Mouse (Mus musculus): ENCODE measurements around the gene Gm45837.

DNA sequence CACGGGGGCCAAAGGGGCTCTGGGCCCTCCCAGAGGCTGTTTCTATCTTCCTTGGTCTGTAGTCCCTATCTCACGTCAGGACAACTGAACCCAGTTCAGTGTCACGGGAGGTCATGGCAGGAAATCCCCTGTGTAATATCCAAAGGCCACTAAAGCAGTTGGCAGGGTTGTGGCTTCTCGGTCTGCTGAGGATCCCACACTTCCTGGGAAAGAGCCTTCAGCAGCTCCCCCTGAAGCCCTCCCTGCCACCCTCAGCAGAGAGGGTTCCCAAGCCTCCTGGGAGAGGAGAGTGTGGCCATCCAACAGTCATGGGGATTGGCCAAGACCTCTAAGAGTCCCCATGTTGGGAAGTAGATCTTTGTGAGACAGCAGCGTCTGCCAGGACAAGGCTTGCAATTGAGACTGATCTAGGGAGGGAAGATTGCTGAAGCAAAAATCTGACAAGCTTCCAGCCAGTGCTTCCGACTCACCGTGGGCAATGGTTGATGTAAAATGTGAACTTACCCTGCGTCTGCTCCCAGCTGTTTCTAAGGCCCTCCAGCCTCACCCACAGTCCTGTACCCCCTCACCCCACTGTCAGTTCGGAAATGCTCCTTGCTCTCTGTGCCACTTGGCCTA lies 72.9 kb downstream of the Gm45837 start:
- TF ChIP-seq POLR2A (IDR thresholded peaks at IDR 0.05; ENCODE audit: control insufficient read depth, low read depth, low read length) (no peak), CTCF (IDR thresholded peaks at IDR 0.05; ENCODE audit: control insufficient read depth, insufficient read depth, insufficient replicate concordance, low read depth, low read length) (no peak)

Measured in testis, adult 2 months (tissue).